Comparison of ENCODE assay signal across 8 mouse cellular contexts in the genomic region with DNA sequence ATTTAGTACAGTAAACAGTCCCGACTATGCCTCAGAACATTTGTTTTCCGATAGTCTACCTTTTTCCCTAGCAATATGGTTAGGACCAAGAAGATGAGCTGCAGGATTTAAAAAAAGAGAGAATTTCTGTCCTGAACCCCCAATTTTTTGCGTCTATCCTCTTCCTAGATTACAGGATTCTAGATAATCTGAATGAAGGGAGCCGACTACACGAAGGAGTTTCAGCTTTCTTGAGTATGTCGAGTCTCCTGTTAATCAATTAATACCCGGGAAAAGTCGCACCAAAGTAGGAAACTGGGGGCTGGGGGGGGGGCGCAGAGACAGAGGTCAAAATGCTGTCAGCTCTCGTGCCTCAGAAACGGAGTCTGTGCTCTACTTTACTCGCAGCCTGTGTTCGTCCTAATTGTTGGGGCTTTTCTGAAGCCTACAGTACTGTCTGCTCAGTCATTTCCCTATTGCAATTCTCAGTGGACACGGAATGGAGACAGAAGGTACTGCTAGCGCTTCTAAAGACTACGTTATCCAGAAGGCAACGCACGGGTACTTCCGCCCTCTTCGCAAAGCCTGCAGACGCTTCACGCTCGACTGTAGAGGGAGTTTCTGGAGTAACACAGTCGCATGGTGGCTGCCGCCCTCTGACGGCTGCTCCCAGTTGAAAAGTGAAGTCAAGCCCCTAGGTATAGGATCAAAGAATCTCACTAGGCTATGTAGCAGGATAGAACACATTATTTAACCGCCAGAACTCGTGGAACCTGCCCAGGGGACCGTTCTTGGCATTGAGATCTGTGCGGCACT. TPM values are rescaled to one million over a fixed set of nuclear protein-coding genes. Genes with fewer than 3 reads are reported as not detected.
DNase-seq lines count a peak whose midpoint lies in the region; ATAC-seq lines count a peak whose summit lies in the region.

No protein-coding gene starts in this region.

- peak overlapping the region; percentile 84 for H3K27ac ChIP-seq in embryonic facial prominence, embryonic 15.5 days (replicated peaks)
- peak overlapping the region; percentile 93 for H3K27ac ChIP-seq in liver, embryonic 12.5 days
- H3K27ac ChIP-seq in stomach, embryonic 15.5 days, result peak overlapping the region; percentile 86

- peak overlapping the region; percentile 70 for H3K4me2 ChIP-seq in embryonic facial prominence, embryonic 15.5 days (replicated peaks)
- peak overlapping the region; percentile 91 for H3K4me2 ChIP-seq in liver, embryonic 12.5 days
- H3K4me2 ChIP-seq in stomach, embryonic 15.5 days, result peak overlapping the region; percentile 75

- peaks cover 41% of the 10 kb centered on the region for H3K36me3 ChIP-seq in embryonic facial prominence, embryonic 15.5 days
- H3K36me3 ChIP-seq in liver, embryonic 12.5 days, result peaks cover 40% of the 10 kb centered on the region
- peaks cover 16% of the 10 kb centered on the region; the same call in 1 of the 2 replicates for H3K36me3 ChIP-seq in stomach, embryonic 15.5 days

- H3K4me3 ChIP-seq in embryonic facial prominence, embryonic 15.5 days (replicated peaks), result peak overlapping the region; percentile 83
- H3K4me3 ChIP-seq in liver, embryonic 12.5 days, result peak overlapping the region; percentile 90
- peak overlapping the region; percentile 98 for H3K4me3 ChIP-seq in stomach, embryonic 15.5 days (replicated peaks)

- ATAC-seq in embryonic facial prominence, embryonic 15.5 days (ENCODE audit: insufficient number of reproducible peaks, low FRiP score, low TSS enrichment, low read depth), result peak; percentile 35
- peak; percentile 55 for ATAC-seq in liver, embryonic 12.5 days
- ATAC-seq in stomach, embryonic 15.5 days (ENCODE audit: insufficient read depth, low FRiP score, low read depth), result peak; percentile 56

- H3K9ac ChIP-seq in embryonic facial prominence, embryonic 15.5 days, result no peak overlapping the region
- peak overlapping the region; percentile 73 for H3K9ac ChIP-seq in liver, embryonic 12.5 days
- H3K9ac ChIP-seq in stomach, embryonic 15.5 days, result no peak overlapping the region

- H3K27me3 ChIP-seq in embryonic facial prominence, embryonic 15.5 days, result no peaks in the 10 kb centered on the region
- no peaks in the 10 kb centered on the region for H3K27me3 ChIP-seq in liver, embryonic 12.5 days (replicated peaks)
- no peaks in the 10 kb centered on the region for H3K27me3 ChIP-seq in stomach, embryonic 15.5 days (replicated peaks)

- H3K4me1 ChIP-seq in embryonic facial prominence, embryonic 15.5 days, result peaks cover 63% of the 10 kb centered on the region
- H3K4me1 ChIP-seq in liver, embryonic 12.5 days, result peaks cover 45% of the 10 kb centered on the region
- H3K4me1 ChIP-seq in stomach, embryonic 15.5 days, result peaks cover 21% of the 10 kb centered on the region

- 2% methylated on average over 30 of the region's 30 CpGs for WGBS in embryonic facial prominence, embryonic 15.5 days
- 4% methylated on average over 30 of the region's 30 CpGs for WGBS in liver, embryonic 12.5 days (ENCODE audit: insufficient replicate concordance)
- 3% methylated on average over 30 of the region's 30 CpGs for WGBS in stomach, embryonic 15.5 days

- no peaks in the 10 kb centered on the region for H3K9me3 ChIP-seq in embryonic facial prominence, embryonic 15.5 days (replicated peaks)
- H3K9me3 ChIP-seq in liver, embryonic 12.5 days (replicated peaks), result no peaks in the 10 kb centered on the region
- H3K9me3 ChIP-seq in stomach, embryonic 15.5 days, result no peaks in the 10 kb centered on the region

- peak; percentile 94 for DNase-seq in CD4-positive helper T cell, adult 2 months (ENCODE audit: low read depth, low spot score)
- peak; percentile 49 to 63 for DNase-seq in adrenal gland, postnatal 4 days (ENCODE audit: low spot score in 2 of 2)
- DNase-seq in heart, adult 8-10 months (ENCODE audit: low spot score), result peak; percentile 91
- peak; percentile 93 for DNase-seq in kidney, adult 9 months
- peak; percentile 94 for DNase-seq in naive thymus-derived CD4-positive, alpha-beta T cell, adult 2 months (ENCODE audit: low read depth)

RNA-seq across cellular contexts. Expression of a gene that starts 1.4 kb away (rescaled TPM):
- total RNA-seq in adrenal gland, postnatal 4 days (2021), result 10 to 100 TPM; 84.8 to 89.3 TPM
- polyA plus RNA-seq in embryonic facial prominence, embryonic 15.5 days (2015; fragmentation: Nextera tagmentation; extraction: Ambion mirVana), result 11.5 and 13.0 TPM in 2 replicates
- total RNA-seq in heart, adult 8-10 months (2022), result 10 to 100 TPM; 66.1 to 71.3 (median 68.3) TPM
- polyA plus RNA-seq in liver, embryonic 12.5 days (2016; fragmentation: Nextera tagmentation; extraction: Ambion mirVana), result 13.0 and 14.4 TPM in 2 replicates
- 9.4 and 10.5 TPM in 2 replicates for polyA plus RNA-seq in stomach, embryonic 15.5 days (2015; fragmentation: Nextera tagmentation; extraction: Ambion mirVana)

RNA-seq across cellular contexts. Expression of a gene that starts 11.5 kb away (rescaled TPM):
- 10 to 100 TPM; 47.5 to 50.4 TPM for total RNA-seq in adrenal gland, postnatal 4 days (2021)
- 21.0 and 22.1 TPM in 2 replicates for polyA plus RNA-seq in embryonic facial prominence, embryonic 15.5 days (2015; fragmentation: Nextera tagmentation; extraction: Ambion mirVana)
- total RNA-seq in heart, adult 8-10 months (2022), result 10 to 100 TPM; 17.2 to 22.5 (median 21.2) TPM
- polyA plus RNA-seq in liver, embryonic 12.5 days (2016; fragmentation: Nextera tagmentation; extraction: Ambion mirVana), result 6.5 and 7.5 TPM in 2 replicates
- polyA plus RNA-seq in stomach, embryonic 15.5 days (2015; fragmentation: Nextera tagmentation; extraction: Ambion mirVana), result 13.0 and 17.6 TPM in 2 replicates

RNA-seq across cellular contexts. Expression of a gene that starts 17.8 kb away (rescaled TPM):
- 10 to 100 TPM; 15.9 to 16.3 TPM for total RNA-seq in adrenal gland, postnatal 4 days (2021)
- polyA plus RNA-seq in embryonic facial prominence, embryonic 15.5 days (2015; fragmentation: Nextera tagmentation; extraction: Ambion mirVana), result 3.3 TPM in 2 replicates
- total RNA-seq in heart, adult 8-10 months (2022), result 10 to 100 TPM in 2 of 4 experiments, 1 to 10 TPM in 2; 9.0 to 12.3 (median 9.9) TPM
- 2.3 and 2.8 TPM in 2 replicates for polyA plus RNA-seq in liver, embryonic 12.5 days (2016; fragmentation: Nextera tagmentation; extraction: Ambion mirVana)
- 2.8 and 3.1 TPM in 2 replicates for polyA plus RNA-seq in stomach, embryonic 15.5 days (2015; fragmentation: Nextera tagmentation; extraction: Ambion mirVana)

RNA-seq across cellular contexts. Expression of a gene that starts 18.6 kb away (rescaled TPM):
- 10 to 100 TPM; 15.6 to 16.4 TPM for total RNA-seq in adrenal gland, postnatal 4 days (2021)
- polyA plus RNA-seq in embryonic facial prominence, embryonic 15.5 days (2015; fragmentation: Nextera tagmentation; extraction: Ambion mirVana), result 13.2 and 14.7 TPM in 2 replicates
- 10 to 100 TPM; 14.0 to 23.0 (median 17.2) TPM for total RNA-seq in heart, adult 8-10 months (2022)
- polyA plus RNA-seq in liver, embryonic 12.5 days (2016; fragmentation: Nextera tagmentation; extraction: Ambion mirVana), result 31.4 and 33.4 TPM in 2 replicates
- polyA plus RNA-seq in stomach, embryonic 15.5 days (2015; fragmentation: Nextera tagmentation; extraction: Ambion mirVana), result 15.1 and 15.2 TPM in 2 replicates

RNA-seq across cellular contexts. Expression of a gene that starts 28.5 kb away (rescaled TPM):
- total RNA-seq in adrenal gland, postnatal 4 days (2021), result 100 to 1,000 TPM; 162 to 174 TPM
- polyA plus RNA-seq in embryonic facial prominence, embryonic 15.5 days (2015; fragmentation: Nextera tagmentation; extraction: Ambion mirVana), result 46.3 and 50.6 TPM in 2 replicates
- 10 to 100 TPM; 52.0 to 71.5 (median 59.6) TPM for total RNA-seq in heart, adult 8-10 months (2022)
- polyA plus RNA-seq in liver, embryonic 12.5 days (2016; fragmentation: Nextera tagmentation; extraction: Ambion mirVana), result 17.0 TPM in 2 replicates
- 33.8 and 36.4 TPM in 2 replicates for polyA plus RNA-seq in stomach, embryonic 15.5 days (2015; fragmentation: Nextera tagmentation; extraction: Ambion mirVana)

Comparison
In these comparisons a context has a peak if more than half of its experiments do, and no peak if none do; other contexts are left out.
1. Peak in every context shown above with its lines: DNase-seq, ATAC-seq, H3K4me3 ChIP-seq and H3K27ac ChIP-seq.